Mouse (Mus musculus) kidney, embryonic 15.5 days (tissue): Measurements from ENCODE around the gene Casz1. TPM values are rescaled to one million over a fixed set of nuclear protein-coding genes. Genes with fewer than 3 reads are reported as not detected.
A peak's percentile ranks its signal among the peaks of the same experiment; 100 is the strongest.

Experiments used
- ATAC-seq: fragments of 200-750 bp; cut with Nextera tagmentation; replicated peaks from 2 replicates; pipeline ENCODE4 v1.8.0; 2017; ENCODE audit warnings: moderate TSS enrichment; ENCODE audit not compliant: low FRiP score
- H3K27ac ChIP-seq: fragments of 300-500 bp; sonication (generic); 2 replicates; pipeline ENCODE4 v1.5.1; 2015; ENCODE audit warnings: mild to moderate bottlenecking, inconsistent platforms
- H3K27me3 ChIP-seq: fragments of 300-500 bp; sonication (generic); 2 replicates; pipeline ENCODE4 v1.6.1; 2015; ENCODE audit warnings: inconsistent platforms
- H3K36me3 ChIP-seq: fragments of 300-500 bp; sonication (generic); 2 replicates; pipeline ENCODE4 v1.6.1; 2015; ENCODE audit warnings: inconsistent platforms
- H3K4me1 ChIP-seq: fragments of 300-500 bp; sonication (generic); 2 replicates; pipeline ENCODE4 v1.6.1; 2015; ENCODE audit warnings: inconsistent platforms
- H3K4me2 ChIP-seq: fragments of 300-500 bp; sonication (generic); 2 replicates; pipeline ENCODE4 v1.6.1; 2015; ENCODE audit warnings: moderate library complexity, mild to moderate bottlenecking, inconsistent platforms
- H3K4me3 ChIP-seq: fragments of 300-500 bp; sonication (generic); replicated peaks from 2 replicates; pipeline ENCODE4 v1.5.1; 2015; ENCODE audit warnings: mild to moderate bottlenecking, inconsistent platforms
- H3K9ac ChIP-seq: fragments of 300-500 bp; sonication (generic); 2 replicates; pipeline ENCODE4 v1.6.1; 2015; ENCODE audit warnings: mild to moderate bottlenecking, inconsistent platforms
- H3K9me3 ChIP-seq: fragments of 300-500 bp; sonication (generic); replicated peaks from 2 replicates; pipeline ENCODE4 v1.6.1; 2016; ENCODE audit warnings: inconsistent platforms
- WGBS: fragments of 180-500 bp; shearing (Covaris S2); methylation state at CpG from one replicate; pipeline ENCODE4 v1.1.7; 2015; ENCODE audit warnings: mixed read lengths; 5-methylcytosine and 5-hydroxymethylcytosine counted together
- polyA plus RNA-seq: library from polyadenylated mRNA; unstranded; fragments of >200 nt; fragmentation: Nextera tagmentation; extraction: Ambion mirVana; gene quantifications from 2 replicates; pipeline ENCODE4 v1.2.1, GENCODE M21; 2015

Casz1 gene
- polyA plus RNA-seq, 1 experiment from 2014 or later: 7.3 TPM

DNA sequence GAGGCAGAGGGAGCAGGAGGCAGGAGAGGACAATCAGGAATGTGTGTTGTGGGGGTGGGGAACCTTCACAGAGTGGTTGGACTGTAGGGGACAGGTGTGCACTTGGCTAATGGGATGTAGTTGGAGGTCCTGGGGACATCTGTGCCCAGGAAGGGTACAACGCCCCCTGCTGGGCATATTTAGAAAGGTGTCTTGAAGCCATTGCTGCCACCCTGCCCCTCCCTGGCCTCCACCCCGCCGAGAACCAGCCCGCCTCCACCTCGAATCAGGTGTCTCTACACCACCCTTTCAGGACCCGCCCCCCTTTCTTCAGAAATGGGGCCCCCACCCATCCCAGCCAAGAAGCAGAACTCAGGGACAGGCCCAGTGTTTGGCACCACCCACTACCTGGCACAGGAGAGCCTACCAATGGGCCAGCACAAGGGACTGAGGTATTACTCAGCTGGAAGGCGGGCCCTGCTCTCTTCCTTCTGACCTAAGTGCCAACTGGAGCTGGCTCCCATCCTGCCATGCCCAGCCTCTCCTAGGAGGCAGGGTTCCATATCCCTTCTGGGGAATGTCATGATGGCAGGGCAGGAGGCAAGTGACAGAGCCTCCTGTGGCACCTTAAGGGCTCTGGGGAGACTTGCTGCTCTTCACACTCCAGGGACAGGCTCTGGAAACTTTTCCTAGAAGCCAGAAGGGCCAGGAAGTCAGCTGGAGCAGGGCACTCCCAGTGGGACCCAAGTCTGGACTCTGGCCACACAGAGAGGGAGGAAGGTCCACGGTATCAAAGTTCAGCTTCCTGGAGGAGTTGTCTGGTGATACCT lies 98.9 kb downstream of the Casz1 start:
- ATAC-seq: no peak
- Histone ChIP-seq H3K4me3 (0 out of 2 replicates have a peak overlapping the region, but pooled peaks have one; percentile 76), H3K27me3 (peaks cover 46% of the 10 kb centered on the region), H3K9ac (no peak overlapping the region), H3K9me3 (no peaks in the 10 kb centered on the region), H3K4me1 (peaks cover 67% of the 10 kb centered on the region), H3K36me3 (no peaks in the 10 kb centered on the region), H3K4me2 (peak overlapping the region; percentile 97; the same call in 1 of the 2 replicates), H3K27ac (0 out of 2 replicates have a peak overlapping the region, but pooled peaks have one; percentile 51)
- WGBS: 35% methylated on average over 8 of the region's 8 CpGs

DNA sequence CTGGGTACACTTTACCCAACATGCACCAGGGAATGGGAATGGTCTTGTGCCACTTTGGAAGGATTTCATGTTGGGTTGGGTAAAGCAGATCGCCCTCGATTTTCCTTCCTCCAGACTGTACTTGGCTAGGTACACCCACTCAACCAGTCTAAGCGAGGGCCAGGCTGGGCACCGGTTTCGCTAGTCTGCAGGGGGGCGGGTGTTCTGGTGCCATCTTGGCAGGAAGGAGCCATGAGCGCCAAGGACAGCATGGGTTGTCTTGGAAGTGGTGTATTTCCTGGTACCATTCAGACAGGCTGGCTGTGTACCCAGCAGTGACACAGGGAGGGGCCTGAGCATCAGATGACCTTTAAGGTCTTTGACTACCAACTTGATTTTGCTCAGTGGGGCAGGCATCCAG lies 101.1 kb downstream of the Casz1 start:
- Histone ChIP-seq H3K27me3 (peaks cover 26% of the 10 kb centered on the region), H3K27ac (no peak overlapping the region), H3K4me1 (peaks cover 84% of the 10 kb centered on the region), H3K9ac (no peak overlapping the region), H3K4me2 (no peak overlapping the region), H3K4me3 (no peak overlapping the region), H3K36me3 (no peaks in the 10 kb centered on the region), H3K9me3 (no peaks in the 10 kb centered on the region)
- ATAC-seq: no peak
- 96% methylated on average over 7 of the region's 7 CpGs for WGBS

DNA sequence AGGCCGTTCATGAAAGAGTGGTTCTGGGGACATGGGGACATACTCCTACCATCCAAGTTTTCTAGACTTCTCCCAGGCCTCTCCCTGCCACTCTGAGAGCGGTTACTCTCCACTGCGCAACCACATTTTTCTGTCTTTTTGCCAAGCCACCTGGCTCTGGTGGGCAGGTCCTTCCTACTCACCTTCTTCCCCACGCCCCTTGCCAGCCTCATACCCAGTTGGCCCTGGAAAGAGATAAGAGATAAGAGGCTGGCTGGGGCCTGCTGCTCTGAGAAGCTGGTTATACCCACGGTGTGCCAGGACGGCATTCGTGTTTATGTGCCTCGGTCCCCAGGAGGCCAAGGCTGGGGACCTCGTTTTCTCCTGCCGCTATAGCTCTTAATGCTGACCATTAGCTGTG lies 102.6 kb downstream of the Casz1 start:
- H3K4me3 ChIP-seq: no peak overlapping the region
- no peaks in the 10 kb centered on the region for H3K36me3 ChIP-seq
- H3K9me3 ChIP-seq: no peaks in the 10 kb centered on the region
- no peak overlapping the region for H3K9ac ChIP-seq
- H3K27ac ChIP-seq: peak overlapping the region; percentile 94
- peaks cover 90% of the 10 kb centered on the region for H3K4me1 ChIP-seq
- ATAC-seq: no peak
- peaks cover 19% of the 10 kb centered on the region for H3K27me3 ChIP-seq
- H3K4me2 ChIP-seq: no peak overlapping the region
- 73% methylated on average over 10 of the region's 10 CpGs for whole genome bisulfite sequencing

DNA sequence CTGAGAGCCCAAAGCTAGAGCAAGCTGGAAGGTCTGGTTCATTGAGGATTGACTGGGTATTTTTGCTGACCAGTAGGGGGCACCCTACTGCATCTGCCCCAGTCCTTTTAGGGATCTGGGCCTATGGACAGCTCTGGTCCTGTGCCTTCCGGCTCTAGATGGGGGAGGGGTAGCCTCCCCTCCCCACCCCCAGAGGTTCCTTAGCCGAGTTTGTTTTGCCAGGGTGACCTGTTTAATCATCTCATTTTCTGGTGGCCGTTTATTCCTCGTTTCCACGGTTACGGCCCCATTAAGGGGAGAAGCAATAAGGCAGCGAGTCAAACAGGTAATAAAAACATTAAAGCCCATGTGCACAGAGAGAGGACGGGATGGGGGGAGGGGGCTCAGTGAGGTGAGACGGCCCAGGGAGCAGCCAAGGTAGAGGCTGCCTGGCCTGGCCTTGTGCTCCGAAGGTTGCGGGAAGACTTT lies 104.0 kb downstream of the Casz1 start:
- ATAC-seq: peak; percentile 87
- peak overlapping the region; percentile 94 for H3K27ac ChIP-seq
- 20% methylated on average over 11 of the region's 11 CpGs for WGBS

DNA sequence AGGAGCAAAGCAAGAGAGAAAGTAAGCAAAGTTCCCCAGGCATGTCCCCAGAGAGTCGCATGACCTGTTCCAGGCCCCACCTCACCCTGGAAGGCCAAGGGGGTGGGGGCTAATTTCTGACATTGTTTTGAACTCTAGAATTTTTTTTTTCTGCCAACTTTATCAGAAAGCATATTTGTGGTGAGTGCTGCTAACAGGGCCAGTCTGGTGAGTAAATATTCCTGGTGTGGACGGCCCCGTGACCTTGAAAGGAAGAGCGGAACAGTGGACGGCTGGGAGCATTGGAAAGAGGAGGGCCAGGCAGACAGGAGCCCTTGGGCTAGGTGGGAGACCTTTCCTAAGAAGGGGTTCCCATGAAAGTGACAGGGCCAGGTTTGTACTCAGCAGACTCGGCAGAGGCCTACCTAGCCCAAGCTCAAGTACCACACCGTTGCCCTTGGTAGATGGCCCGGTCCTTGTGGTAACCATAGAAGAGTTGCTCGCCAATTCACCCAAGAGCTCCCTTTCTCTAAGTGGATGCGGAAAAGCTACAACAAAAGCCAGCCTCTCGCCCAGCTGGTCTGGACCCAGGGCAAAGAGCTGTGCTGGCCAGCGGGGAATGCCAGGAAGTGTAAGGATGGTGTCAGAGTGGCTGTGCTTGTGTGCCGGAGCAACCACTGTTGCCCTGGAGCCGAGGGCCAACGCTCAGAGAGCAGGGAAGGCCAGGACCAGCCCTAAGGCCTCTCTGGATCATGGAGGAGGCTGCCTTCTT lies 104.7 kb downstream of the Casz1 start:
- Histone ChIP-seq H3K4me2 (0 out of 2 replicates have a peak overlapping the region, but pooled peaks have one; percentile 3), H3K4me3 (no peak overlapping the region), H3K9me3 (no peaks in the 10 kb centered on the region), H3K27me3 (0 out of 2 replicates have a peak, but pooled peaks cover 3% of the 10 kb centered on the region), H3K27ac (peak overlapping the region; percentile 94), H3K36me3 (no peaks in the 10 kb centered on the region), H3K9ac (no peak overlapping the region), H3K4me1 (peaks cover 85% of the 10 kb centered on the region)
- 62% methylated on average over 15 of the region's 15 CpGs for WGBS
- 0 out of 2 replicates have a peak, but pooled peaks have one; percentile 1 for ATAC-seq

More for the DNA sequence above, 104.0 kb downstream of the Casz1 start:
- Histone ChIP-seq H3K36me3 (no peaks in the 10 kb centered on the region), H3K27me3 (peaks cover 5% of the 10 kb centered on the region; the same call in 1 of the 2 replicates), H3K4me1 (peaks cover 90% of the 10 kb centered on the region), H3K4me3 (no peak overlapping the region), H3K4me2 (0 out of 2 replicates have a peak overlapping the region, but pooled peaks have one; percentile 3), H3K9me3 (no peaks in the 10 kb centered on the region), H3K9ac (no peak overlapping the region)

DNA sequence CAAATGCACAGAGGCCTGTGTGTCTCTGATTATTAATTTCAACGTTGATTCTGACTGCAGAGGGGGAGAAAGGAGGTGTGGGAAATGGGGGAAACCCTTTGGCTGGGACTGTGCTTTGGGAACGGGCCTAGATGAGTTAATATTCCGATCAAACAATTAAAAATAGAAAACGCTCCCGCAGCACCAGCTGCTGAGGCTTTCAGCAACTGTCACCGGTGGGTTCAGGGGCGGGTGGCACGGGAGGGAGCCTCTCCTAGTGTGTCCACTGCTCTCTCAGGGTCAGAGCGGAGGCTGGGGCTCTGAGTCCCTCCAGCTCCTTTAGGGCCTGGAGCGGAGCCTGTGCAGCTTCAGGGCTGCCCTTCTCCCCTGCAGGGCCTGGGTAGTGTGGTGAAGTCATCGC lies 105.3 kb downstream of the Casz1 start:
- Histone ChIP-seq H3K36me3 (no peaks in the 10 kb centered on the region), H3K27ac (peak overlapping the region; percentile 94), H3K4me3 (no peak overlapping the region), H3K4me2 (no peak overlapping the region), H3K9me3 (no peaks in the 10 kb centered on the region), H3K9ac (no peak overlapping the region), H3K4me1 (peaks cover 87% of the 10 kb centered on the region), H3K27me3 (0 out of 2 replicates have a peak, but pooled peaks cover 3% of the 10 kb centered on the region)
- 70% methylated on average over 11 of the region's 11 CpGs for WGBS
- no peak for ATAC-seq

DNA sequence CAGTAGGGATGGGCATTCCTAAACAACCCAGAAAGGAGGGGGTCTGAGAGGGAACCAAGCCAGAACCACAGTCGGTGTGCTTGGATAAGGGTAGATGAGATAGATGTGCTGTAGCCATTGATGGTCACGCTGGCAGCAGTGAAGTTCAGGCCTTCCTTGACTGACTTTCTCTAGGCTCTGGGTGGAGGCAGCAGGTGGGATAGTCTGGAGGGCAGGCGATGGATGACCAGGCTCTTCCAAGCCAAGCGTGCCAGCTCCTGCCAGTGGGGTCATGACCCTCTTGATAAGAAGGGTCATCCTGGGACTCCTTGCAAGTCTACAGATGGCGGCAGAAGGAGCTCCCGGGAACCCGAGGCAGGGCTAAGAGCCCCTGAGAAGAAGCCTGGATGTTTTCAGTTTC lies 107.9 kb downstream of the Casz1 start:
- Histone ChIP-seq H3K4me3 (no peak overlapping the region), H3K27ac (no peak overlapping the region), H3K9me3 (no peaks in the 10 kb centered on the region), H3K36me3 (no peaks in the 10 kb centered on the region), H3K4me2 (no peak overlapping the region), H3K27me3 (peaks cover 6% of the 10 kb centered on the region), H3K4me1 (peaks cover 89% of the 10 kb centered on the region), H3K9ac (no peak overlapping the region)
- no peak for ATAC-seq
- 40% methylated on average over 7 of the region's 7 CpGs for WGBS

DNA sequence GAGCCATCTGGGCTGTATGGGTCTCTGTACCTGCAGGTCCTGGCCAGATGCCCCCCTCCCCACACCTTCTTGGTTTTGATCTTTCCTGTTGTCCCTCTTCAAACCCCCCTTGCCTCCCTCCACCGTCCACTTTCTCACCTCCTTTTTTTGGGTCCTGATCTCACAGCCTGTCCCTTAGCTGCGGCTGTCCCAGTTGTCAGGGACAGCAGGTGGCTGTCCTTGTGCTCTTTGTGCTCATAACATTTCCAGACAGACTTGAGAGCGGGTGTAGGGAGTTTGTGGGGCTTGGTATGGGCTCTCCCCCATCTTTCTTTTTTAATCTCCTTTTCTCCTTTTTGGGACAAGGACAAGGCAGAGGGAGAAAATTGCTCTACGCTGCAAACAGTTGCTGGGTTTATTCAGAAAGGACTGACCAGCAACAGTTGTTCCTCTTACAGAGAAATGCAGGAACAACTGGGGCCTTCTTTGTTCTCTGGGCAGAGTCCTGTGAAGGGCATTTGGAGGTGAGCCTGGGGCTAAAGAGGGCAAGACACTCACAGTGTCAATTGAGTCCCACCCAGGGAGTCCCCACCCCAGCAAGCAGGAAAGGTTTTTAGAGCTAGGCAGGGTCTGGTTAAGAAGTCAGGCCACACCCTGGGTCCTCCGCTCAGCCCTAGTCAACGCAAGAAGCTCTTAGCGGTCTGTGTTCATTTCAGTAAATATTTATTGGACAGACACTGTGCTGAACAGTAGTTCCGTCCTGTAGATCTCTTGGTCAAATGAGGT lies 108.8 kb downstream of the Casz1 start:
- H3K4me3 ChIP-seq: no peak overlapping the region
- peaks cover 89% of the 10 kb centered on the region for H3K4me1 ChIP-seq
- H3K36me3 ChIP-seq: no peaks in the 10 kb centered on the region
- ATAC-seq: no peak
- no peak overlapping the region for H3K9ac ChIP-seq
- WGBS: 59% methylated on average over 8 of the region's 8 CpGs
- no peak overlapping the region for H3K4me2 ChIP-seq
- H3K9me3 ChIP-seq: no peaks in the 10 kb centered on the region
- H3K27me3 ChIP-seq: peaks cover 13% of the 10 kb centered on the region
- peak overlapping the region; percentile 33; the same call in 1 of the 2 replicates for H3K27ac ChIP-seq

DNA sequence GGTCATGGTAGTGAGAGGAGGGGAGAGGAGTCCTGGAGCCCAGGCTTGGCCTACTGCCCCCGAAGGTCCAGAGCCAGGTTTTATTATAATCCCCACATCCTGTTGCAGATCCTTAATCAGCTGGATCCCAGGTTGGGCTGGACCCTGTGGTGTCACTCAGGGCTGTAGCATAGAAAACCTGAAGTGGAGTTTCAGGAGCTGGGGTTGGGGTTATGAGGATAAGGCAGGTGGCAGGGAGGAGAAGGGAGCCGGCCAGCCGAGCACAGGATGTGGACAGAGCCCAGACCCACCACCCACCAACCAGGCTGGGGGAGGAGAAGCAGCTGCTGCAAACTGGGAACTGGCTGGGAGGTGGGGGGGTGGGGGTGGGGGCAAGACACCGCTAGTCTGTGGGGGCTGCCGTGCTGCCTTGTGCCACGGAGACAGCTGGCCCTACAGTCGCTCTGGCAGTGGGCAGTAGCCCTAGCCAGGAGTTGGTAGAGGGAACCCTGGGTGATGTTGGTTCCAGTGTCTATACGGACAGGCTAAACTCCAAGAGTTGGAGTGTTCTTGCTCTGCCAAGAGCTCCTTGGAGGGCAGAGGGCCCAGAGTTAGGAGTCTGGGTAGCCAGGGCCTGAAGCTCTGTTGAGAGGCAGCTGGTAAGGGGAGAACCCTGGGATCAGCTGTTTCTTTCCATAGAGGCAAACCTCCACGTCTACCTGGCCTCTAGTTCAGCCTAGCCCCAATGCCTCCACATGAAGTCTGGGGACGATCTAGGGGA lies 110.8 kb downstream of the Casz1 start:
- Histone ChIP-seq H3K9me3 (no peaks in the 10 kb centered on the region), H3K27me3 (peaks cover 31% of the 10 kb centered on the region), H3K4me3 (no peak overlapping the region), H3K4me1 (peaks cover 89% of the 10 kb centered on the region), H3K36me3 (no peaks in the 10 kb centered on the region), H3K4me2 (peak overlapping the region; percentile 33; the same call in 1 of the 2 replicates), H3K27ac (peak overlapping the region; percentile 63), H3K9ac (no peak overlapping the region)
- WGBS: 38% methylated on average over 10 of the region's 10 CpGs
- ATAC-seq: peak; percentile 75

DNA sequence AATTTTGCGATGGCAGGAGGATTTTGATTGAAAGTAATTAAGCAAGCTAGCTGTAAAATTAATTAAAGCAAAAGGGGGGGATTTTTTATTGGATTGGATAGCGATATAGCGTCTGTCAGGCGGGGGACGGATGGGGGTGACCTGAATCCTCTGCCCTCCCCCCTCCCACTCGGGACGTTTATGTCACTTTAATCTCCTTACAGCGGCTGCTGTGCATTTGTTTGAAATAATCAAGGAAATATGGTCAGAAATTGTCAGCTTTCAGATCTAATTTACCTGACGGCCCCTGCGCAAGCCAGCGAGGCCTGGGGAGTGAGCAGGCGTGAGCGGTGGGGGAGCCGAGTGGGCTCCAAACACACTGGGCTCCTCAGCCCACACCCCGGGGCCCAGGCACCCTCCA lies 111.6 kb downstream of the Casz1 start:
- no peak overlapping the region for H3K9ac ChIP-seq
- no peak overlapping the region for H3K27ac ChIP-seq
- H3K4me1 ChIP-seq: peaks cover 89% of the 10 kb centered on the region
- peaks cover 38% of the 10 kb centered on the region for H3K27me3 ChIP-seq
- H3K36me3 ChIP-seq: no peaks in the 10 kb centered on the region
- no peak overlapping the region for H3K4me3 ChIP-seq
- H3K4me2 ChIP-seq: no peak overlapping the region
- ATAC-seq: no peak
- H3K9me3 ChIP-seq: no peaks in the 10 kb centered on the region
- WGBS: 82% methylated on average over 15 of the region's 15 CpGs
